Mouse (Mus musculus) cerebellum, postnatal 36 days (tissue): ENCODE results near the gene Grin1.

ENCODE experiments used
- DNase-seq, 2 experiments: peaks; one replicate each; pipeline ENCODE4 v3.0.0; 2021 to 2022; ENCODE audit warnings: mixed read lengths in 2 of 2

The Grin1 gene

DNA sequence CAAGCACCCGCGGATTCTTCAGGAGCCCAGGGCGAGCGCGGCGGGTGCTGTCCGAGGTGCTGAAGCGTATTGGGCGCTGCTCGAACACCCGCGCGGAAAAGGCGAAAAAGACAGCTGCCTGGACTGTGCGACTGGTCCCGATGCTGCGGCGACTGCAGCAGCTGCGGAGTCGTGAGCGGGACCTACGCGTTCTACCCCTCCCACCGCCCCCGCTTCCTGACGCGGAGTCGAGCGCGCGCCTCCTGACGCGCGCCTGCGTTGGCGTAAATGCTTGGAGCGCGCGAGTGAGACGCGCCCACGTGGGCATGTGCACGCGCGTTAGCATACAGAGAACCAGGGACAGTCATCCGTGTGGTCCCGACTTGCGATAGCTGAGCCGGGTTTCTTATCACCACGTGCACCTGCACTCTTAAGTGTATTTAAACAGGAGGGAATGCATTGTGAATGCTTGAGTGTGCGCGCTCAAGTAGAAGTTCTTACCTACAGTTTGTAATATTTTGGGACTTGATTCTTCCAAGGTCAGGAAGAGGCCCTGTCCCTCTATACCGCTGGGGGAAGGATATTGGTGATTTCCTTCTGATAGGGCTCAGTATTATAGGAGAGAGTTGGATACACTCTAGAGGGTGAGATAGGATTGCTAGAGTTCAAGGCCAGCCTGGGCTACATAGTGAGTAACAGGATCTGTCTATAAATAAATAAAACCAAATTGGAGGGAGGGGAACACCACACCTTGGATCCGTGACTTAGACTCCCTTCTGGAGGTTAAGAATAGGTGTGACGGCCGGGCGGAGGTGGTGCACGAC, at the start of gene Grin1:
Grin1 (minus strand) TSS at position 217 of the 803 bp plus-strand sequence.
- peak; percentile 87 to 90 for DNase-seq

DNA sequence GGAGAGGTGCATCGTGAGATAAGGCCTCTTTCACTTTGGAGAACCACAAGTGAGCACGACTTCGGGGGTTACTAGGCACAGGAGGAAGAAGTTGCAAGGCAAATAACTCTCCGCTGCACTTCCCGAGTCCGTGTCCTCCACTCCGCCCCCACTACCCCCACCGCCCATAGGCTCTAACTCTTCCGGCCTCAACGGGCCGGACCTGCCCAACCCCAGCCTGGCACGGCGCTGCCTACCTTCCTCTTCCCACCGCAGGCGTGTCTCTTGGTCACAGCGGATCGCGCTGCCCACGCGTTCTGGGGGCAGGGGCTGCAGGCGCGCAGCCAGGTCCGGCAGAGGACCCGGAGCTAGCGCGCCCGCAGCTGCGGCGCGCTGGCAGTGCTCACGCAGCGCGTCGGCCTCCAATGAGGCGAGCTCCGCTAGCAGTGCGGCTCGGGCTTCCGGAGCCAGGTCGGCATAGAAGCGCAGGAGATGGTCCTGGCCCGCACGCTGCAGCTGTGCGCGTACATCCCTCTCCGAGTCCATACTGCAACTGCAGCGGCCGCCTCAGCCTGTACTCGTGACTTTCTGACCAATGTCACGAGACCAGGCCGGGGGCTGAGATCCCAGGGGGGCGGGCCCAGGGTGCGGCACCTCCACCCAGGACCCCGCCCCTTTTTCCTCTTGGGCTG, 46.2 kb upstream of the Grin1 start, which contains the start of gene Uap1l1:
Uap1l1 (minus strand) TSS at position 592 of the 671 bp plus-strand sequence.
- peak; percentile 31 to 53 for DNase-seq

DNA sequence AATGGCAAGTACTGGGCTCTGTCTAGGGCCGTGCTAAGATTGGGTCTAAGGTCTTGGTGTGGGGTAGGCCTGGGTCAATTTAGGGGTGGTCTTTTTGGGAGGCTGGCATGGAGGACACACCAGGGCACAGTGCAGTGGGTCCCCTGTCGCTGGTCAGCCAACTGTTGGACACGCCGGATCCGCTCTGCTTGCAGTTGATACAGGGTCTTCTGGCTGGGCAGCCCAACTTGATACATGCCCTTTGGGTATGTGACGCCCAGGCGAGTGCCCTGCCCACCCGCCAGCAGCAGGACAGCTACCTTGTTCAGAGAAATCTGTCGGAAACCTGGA, 45.7 kb upstream of the Grin1 start:
- no peak for DNase-seq

DNA sequence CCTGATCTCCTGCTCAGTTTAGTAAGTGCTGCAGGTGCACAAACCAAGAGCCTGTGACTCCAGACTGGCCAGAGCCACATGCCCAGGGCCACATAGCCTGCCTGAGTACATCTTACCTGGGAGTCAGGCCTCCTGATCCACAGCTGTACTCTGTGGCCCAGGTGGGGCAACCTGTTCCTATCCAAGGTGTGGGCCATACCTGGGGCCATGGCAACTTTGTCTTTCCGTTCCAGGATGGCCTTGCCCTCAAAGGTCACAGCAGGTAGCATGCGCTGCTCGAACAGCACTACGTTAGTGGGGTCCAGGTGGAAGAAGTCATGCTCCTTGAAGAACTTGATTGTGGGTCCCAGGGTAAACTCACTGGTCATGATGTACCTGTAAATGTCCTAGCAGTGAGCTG, 45.3 kb upstream of the Grin1 start:
- no peak for DNase-seq

DNA sequence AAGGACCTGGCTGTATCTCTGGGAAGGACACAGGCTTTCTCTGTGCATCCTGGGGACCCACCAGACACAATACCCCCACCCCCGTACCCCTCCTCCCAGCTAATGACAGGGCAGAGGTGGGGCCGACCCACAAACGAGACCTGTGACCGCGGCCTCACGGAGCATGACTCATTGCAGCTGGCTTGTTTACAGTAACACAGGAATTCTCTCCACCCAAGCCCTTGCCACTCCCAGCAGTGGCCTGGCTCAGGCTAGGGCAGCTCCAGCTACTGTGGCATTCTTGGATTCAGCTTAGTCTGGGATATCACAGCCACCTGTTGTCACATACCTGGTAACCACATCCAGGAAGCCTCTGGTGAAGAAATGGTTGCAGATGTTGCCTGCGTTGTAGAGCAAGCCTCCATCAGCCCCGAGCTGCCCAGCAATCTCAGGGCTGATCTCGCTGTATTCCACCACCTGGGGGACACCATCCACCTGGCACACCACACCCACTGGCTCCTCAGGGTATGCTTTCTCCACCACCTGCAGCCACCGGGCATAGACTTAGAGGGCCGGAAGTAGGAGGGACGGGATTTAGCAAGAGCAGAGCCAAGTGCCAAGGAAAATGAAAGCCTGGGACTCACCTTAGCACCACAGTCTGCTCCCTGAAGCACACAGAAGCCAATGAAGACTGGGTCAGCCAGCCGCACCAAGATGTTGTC, 44.6 kb upstream of the Grin1 start:
- no peak for DNase-seq

DNA sequence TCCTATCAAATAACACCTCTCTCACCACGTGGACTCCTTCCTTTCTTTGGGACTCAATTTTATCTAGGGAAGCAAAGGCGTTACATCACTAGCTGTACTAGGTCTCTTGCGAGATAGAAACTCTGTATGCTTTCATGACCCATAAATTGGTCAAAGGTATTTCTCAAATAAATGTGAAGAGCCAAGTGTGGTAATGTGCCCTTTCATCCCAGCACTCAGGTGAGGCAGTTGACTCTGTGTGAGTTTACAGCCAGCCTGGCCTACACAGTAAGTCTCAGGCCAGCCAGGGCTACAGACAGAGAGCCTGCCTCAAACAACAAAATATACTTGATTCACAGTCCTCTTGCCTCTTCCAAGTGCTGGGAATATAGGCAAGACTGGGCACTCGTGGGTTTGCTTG, 40.9 kb upstream of the Grin1 start:
- no peak for DNase-seq

DNA sequence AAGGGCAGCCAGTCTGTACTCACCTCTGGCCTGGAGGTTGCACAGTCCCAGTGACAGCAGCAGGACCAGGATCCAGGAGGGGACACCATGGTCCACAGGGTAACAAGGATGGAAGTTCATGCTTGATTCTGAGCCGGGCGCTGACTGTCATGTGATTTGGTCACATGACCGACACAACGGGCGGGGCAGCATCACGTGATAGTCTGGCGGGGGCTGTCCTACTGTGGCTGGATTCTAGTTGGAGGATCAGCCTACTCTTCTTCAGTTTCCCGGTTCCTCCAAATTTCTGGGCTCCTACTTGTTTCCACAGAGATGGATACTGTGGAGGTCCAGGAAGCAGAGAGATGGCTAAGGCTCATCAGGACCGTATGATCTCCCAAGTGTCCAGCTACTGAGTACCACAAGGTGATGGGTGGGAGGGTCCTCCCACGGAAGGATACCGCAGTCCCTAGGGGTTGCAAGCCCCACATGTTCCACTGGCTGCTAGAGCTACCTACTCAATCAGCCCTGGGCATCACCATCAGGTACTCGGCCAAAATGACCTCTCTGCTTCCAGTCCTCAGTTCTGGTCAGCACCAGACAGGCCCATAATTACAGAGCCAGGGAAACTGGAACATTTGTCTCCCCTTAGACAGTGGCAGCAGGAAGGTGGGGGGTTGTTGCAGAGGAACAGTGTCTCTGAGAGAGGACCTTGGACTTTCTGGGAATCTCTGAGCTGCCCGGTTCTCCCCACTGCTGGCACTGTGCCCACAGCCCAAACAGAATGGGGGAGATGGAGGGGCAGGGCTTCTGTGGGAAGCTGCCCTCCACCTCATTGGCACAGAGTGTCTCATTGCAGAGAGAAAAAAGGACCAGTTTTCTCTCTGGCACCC, 37.5 kb upstream of the Grin1 start, which contains the start of gene Dpp7:
Dpp7 (minus strand) TSS at position 152 of the 872 bp plus-strand sequence.
- peak; percentile 87 for DNase-seq

DNA sequence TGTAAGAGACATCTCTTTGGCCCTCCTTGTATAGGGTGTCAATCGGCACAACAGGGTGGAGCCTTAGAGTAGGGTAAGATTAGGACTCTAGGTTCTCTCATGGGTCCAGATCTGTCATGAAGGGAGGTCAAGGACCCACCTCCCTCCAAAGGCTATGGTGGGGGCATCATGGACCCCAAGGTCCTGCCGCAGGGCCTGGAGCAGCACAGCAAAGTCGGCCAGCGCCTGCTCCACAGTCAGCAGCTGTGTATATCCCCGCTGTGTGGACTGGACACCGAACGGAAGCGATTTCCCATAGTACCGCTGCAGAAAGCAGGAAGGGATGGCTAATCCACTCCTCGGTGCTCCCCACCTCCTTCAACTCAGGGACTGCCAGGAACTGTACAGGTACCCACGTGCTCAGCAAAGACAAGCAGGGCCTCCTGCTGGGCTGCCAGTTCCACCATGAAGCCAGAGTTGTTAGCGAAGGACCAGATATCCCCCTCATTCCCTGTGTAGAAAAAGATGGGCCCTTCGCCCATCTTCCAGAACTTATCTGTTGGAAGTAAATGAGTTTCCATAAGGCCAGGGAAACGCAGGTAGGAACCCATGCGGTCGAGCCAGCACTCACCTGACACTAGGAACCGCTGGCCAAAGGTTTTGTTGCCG, 36.6 kb upstream of the Grin1 start:
- DNase-seq = no peak

DNA sequence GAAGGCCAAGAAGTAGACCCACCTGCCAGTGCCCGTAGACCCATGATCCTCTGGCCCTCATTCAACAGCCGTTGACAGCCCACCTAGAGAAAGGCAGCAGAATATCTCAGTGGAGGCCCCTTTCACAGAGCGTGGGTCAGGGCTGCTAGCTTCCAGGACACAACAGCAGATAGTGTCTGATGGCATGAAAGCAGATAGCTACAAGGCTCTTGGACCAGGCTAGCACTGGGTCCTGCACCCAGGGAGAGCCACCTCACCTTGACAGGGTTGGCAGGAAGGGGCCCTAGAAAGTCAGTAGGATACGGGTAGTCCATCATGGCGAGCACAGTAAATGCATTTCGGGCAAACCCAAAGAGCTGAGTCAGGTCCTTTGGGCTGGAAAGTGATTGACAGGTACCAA, 35.2 kb upstream of the Grin1 start:
- DNase-seq = no peak

DNA sequence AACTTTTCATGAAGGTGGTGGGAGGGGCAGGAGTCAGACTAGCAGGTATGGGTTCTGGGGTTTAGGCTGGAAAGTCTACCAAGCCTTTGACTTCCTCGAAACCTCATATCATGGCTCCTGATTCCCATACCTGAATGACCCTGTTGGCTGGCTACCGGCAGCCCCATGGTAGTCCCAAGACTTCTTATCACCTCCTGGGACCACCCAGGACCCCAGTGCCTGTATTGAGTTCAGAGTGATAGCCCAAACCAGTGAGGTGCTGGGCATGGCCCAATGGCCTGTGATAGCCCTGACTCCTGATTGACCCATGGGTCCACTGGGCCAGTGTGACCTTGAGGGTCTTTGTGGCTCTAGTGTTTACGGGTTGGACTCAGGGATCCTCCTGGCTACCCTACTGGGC, 31.7 kb upstream of the Grin1 start:
- no peak for DNase-seq

DNA sequence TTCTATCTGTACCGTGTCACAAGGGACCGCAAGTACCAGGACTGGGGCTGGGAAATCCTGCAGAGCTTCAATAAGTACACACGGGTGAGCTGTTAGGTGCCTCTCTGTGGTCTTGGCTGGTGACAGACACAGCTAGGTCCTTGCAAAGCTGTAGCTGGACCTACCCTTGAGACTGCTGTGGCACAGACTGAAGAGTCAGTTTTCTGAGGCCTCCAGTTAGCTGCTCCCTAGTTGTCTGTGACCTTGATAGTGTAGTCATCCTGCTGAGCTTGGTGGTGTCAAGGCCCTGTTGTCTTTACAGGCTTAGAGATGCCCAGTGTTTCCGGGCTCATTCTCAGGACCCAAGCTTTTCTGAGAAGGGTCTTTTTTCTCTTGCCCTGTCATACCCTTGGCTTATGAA, 30.5 kb upstream of the Grin1 start:
- no peak for DNase-seq

DNA sequence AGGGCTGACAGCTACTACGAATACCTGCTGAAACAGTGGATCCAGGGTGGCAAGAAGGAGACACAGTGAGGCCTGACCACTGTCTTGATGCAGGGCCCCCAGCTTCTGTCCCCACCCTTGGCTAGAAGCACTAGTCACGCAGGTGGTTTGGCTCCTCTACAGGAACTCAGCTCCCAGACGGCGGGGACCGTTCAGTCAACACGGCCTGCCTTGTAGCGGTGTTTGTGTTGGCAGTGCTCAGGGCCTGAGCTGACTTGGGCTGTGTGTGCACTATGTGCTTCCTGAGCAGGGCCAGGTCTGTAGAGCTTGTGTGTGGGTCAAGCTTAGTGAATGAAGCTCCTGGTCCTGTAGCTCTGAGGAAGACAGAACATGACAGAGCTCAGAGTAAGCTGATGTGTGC, 29.2 kb upstream of the Grin1 start:
- no peak for DNase-seq

DNA sequence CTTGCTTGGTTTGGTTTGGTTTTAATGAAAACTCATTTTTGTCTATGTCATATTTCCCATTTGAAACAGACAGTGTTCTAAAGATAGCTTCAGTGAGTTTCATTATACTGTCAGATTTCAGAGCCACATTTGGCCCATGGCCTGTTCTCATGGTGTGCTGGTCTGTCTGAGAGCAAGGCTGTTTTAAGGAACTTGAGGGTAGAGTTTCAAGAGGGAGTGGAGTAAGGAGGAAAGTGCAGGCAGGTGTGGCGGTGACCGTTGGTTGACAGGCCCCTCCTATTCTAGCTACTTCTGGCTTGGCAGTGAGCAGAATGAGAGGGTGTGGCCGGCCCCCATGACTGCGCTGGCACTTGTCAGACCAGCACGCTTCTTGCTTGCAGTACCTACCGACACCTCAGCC, 19.3 kb upstream of the Grin1 start:
- DNase-seq = no peak

DNA sequence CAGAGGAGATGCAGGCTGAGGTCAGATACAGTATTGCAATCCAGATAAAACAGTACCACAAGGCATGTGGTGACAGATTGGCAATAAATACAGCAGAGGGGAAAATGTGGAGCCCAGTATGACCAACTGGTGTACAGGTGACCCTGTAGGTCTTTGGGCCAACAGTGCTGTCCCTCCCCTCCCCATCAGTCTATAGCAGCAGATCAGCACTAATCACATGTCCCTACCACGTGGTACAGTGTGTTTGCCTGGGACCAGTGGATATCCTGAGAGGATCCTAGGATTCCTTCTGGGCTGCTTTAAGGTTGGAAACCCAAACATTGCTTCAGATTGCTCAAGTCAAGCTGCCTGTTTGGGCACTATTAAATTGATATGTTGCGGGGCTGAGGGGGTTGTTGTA, 14.6 kb upstream of the Grin1 start:
- no peak for DNase-seq

DNA sequence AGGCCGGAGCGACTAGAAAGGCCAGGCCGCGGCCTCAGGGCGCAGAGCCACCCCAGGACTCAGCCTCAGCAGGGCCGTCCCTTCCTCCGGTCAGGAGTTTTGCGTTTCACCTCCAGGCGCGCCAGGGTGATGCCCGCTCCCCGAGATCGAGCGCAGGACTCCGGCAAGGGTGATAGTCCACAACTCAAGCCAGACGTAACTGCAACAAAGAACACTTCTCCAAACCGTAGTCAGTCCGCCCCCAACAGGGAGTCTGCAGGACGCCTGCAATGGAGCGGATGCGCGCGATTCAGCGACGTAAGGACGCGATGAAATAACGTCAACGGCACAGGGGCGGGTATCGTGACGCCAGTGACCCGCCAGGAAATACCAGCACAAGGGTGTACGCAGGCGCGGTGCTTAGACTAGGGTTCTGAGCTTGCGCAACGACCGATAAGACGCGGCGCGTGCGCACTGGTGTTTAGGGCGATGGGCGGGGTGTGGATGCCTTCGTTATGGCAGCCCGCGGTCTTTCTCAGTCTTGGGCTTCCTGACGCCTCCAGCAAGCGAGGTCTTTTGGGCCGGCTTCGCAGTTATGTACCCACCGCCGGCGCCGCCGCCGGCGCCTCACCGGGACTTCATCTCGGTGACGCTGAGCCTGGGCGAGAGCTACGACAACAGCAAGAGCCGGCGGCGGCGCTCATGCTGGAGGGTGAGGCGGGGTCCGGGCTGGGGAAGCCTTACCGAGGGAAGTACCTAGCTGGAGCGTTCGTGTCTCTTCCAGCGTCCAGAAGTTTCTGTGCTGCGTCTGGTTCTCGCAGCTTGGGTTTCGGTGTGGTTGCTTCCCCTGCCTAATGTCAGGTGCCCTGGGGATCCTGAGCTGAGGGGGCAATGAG, 13.5 kb upstream of the Grin1 start, which contains the start of gene Man1b1:
Man1b1 (plus strand) TSS at position 53 of the 875 bp plus-strand sequence.
- peak; percentile 99 for DNase-seq

DNA sequence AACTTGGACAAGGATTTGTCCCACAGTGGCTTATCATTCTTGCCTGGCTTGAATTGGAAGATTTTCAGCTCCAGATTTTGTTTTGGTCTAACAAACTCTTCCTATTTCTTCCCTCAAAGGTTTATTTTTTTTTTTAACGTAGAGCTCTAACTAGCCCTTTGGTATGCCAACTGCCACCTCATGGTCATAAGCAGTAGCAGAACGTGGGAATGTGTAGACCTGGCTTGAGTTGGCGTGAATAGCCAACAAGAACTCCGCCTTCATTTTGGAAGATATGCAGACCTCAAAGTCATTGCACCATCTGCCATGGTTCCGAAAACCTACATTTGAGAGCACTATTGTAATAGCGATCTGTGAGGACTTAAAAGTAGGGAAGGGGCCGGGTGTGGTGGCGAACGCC, 12.5 kb upstream of the Grin1 start:
- DNase-seq = peak in 1 of 2 experiments; percentile 12

DNA sequence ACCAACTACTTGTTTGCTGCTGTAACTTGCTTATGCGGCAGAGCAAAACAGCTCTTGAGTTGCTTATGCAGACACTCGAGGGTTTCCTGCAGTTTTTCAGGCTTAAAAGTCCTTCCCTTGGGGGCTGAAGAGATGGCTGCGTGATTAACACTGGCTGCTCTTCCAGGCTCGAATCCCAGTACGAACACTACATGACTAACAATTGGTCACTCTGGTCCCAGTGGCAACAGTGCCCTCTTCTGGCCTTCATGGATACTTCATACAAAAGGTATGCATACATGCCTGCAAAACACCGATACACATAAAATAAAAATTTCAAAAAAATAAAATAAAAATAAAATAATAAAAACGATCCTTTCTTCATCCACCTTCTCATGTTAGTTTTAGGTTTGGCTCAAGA, 9.5 kb upstream of the Grin1 start:
- DNase-seq = peak; percentile 46 to 74

DNA sequence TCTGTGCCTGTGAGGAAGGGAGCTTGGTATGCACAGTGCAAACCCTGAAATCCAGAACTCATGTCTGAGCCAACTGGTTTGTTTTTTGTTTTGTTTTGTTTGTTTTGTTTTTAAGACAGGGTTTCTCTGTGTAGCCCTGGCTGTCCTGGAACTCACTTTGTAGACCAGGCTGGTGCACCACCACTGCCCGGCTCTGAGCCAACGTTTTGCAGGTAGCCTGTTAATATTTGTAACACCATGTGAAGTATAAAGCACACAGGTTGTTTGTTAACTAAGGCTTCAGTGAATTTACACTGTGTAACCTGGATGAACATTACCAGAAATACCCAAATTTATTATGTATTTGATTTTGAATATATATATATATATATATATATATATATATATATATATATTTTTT, 7.0 kb upstream of the Grin1 start:
- no peak for DNase-seq

DNA sequence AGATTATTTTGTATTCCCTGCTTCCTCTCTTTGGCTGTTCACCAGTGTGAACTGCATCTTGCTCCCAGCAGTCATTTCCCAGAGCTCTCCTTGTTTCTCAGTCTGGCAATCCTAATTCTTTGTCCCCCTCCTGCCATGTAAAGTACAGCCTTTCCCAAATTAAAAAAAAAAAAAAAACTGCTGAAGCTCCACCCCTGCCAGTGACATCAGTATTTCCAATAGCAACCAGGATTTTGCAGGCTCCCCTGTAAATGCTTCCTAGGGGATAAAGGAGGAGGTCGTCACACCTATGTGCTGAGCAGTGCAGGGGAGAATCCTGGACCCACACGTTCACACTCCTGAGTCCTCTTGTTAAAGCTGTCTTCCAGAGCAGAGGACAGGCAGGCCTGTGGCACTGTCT, 1.1 kb upstream of the Grin1 start:
- DNase-seq = no peak

DNA sequence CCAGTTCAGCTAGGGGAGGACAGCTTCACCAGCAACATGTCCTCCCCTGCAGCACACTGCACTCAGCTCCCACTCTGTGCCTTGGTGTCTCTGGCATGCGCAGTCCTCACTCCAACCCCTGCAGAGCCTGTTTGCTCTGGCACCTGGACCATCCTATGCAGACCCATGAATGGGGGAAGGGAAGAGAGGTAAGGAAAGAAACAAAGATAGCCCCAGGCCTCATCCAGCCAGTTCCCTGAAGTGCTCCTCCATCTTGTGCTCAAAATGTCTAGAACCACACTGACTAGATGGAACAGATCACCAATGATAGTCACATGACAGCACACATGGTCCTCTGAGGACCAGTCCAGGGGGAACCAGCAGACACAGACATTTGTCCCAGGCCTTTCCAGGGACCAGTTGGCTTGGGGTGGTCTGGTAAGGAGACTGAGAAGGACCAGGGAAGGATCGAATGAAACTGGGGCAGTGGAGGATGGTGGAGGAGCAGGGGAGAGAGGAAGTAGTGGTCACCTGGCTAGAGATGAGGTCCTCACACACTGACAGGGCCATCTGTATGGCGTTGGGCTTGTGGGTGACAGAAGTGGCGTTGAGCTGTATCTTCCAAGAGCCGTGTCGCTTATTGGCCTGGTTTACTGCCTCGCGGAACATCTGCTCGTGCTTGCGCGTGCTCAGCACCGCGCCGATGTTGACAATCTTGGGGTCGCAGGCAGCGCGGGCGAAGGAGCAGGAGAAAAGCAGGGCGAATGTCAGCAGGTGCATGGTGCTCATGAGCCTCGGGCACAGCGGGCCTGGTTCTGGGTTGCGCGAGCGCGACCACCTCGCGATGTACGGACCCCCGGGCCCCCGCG, 644 bp downstream of the Grin1 start:
- DNase-seq = peak; percentile 64 to 70
